Mouse (Mus musculus): ENCODE measurements around the gene Sec31a.

GRCm38 (mm10) chr5:100369093-100369492, 46.9 kb downstream of the Sec31a start:
- TF ChIP-seq POLR2A (IDR thresholded peaks at IDR 0.05; ENCODE audit: low read depth, low read length) (no peak), CTCF (conservative IDR thresholded peaks at IDR 0.05; ENCODE audit: insufficient read depth, insufficient read length, low read depth, low read length) (no peak)

All from kidney, adult 2 months (tissue).